Mouse (Mus musculus) left cerebral cortex, postnatal 36 days (tissue): ENCODE measurements at regions not wholly inside any gene's neighbourhood (a gene's known extent, or its start where the extent isn't known, plus 50 kb on each side); places are given as distances from the start of the nearest gene placed in this dataset.
"Not testable (repeated sequence)": the region's sequence is repeated elsewhere in the genome, so short reads cannot be mapped to it uniquely, and the experiment has no call there.

Experiments
- DNase-seq, 2 experiments: peaks; one replicate each; pipeline ENCODE4 v3.0.0; 2021 to 2022; ENCODE audit warnings: low spot score in 2 of 2, mixed read lengths in 1 of 2
- intact Hi-C: fragments of 180-260 bp; cut with DNase I; formaldehyde crosslinking; loops from one replicate; pipeline ENCODE4 v1.15.1; 2025

- intact Hi-C loops, result loop anchor here (10.0 kb wide), 1 partner anchor 143 kb away; no protein-coding TSS in a partner anchor
- peak; percentile 38 to 61 for DNase-seq
Observed at GRCm38 (mm10) chr14:47911546-47912545, 208.8 kb upstream of the Peli2 start.

DNA sequence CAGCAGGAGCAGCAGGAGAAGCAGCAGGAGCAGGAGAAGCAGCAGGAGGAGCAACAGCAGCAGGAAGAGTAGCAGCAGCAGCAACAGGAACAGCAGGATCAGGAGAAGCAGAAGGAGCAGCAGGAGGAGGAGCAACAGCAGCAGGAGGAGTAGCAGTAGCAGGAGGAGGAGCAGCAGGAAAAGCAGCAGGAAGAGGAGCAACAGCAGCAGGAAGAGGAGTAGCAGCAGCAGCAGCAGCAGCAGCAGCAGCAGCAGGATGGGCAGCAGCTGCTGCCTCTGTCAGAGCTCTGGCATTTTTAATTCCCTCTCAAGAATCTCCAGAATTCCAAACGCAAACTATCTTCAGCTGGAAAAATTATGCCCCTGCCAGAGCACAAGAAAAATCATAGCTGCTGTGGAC lies 205.0 kb upstream of the Peli2 start:
- intact Hi-C loops, result loop anchor here (10.0 kb wide), 1 partner anchor 139 kb away; no protein-coding TSS in a partner anchor

GRCm38 (mm10) chr14:47920638-47921347 lies 199.8 kb upstream of the Peli2 start:
- DNase-seq, result no peak
- intact Hi-C loops, result no loop called here

More for the DNA sequence above, 205.0 kb upstream of the Peli2 start:
- DNase-seq, result no peak

- intact Hi-C loops, result no loop called here
- no peak for DNase-seq
Observed at GRCm38 (mm10) chr14:47921811-47922277, 198.8 kb upstream of the Peli2 start.

DNA sequence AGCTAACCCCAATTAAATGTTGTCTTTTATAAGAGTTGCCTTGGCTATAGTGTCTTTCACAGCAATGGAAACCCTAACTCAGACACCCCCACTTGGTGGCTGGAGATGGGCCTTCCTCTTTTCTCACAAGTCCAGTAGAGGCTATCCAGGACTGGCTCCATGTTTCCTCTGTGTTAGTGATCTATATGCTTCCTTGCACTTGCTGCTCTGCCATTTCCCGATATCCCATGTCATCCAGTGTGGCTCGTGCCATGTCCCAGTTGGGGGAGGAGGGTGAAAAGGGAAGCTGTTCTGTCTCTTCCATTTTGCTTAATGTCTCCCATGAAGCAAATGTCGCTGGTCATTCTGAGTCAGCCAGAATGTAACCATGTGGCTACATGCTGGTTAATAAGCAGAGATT lies 194.2 kb upstream of the Peli2 start:
- intact Hi-C loops, result no loop called here
- DNase-seq, result no peak

- intact Hi-C loops, result no loop called here
- DNase-seq, result no peak
Observed at GRCm38 (mm10) chr14:47935401-47935800, 185.2 kb upstream of the Peli2 start.

GRCm38 (mm10) chr14:47937081-47937651 lies 183.5 kb upstream of the Peli2 start:
- no peak for DNase-seq
- intact Hi-C loops, result no loop called here

- intact Hi-C loops, result no loop called here
- DNase-seq, result no peak
Observed at GRCm38 (mm10) chr14:47939781-47940590, 180.6 kb upstream of the Peli2 start.

DNA sequence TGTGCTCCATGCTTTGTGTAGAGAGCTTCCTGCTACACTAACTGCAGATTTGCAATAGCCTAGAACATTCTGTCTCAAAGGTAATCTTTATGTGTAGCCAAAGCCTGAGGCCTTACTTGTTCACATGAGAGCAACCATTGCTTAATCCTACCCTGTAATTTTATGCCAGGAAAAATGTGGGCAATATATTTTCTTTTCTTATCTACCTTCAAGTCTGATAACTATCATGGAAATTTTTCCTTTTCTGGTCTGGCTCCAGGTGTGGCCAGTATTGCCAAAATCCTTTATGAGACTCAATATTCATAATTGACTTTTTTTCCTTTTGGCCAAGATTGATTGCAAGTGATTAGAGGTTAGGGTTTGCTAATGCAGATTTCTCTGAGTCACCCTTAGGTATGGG lies 178.0 kb upstream of the Peli2 start:
- no peak for DNase-seq
- intact Hi-C loops, result no loop called here

DNA sequence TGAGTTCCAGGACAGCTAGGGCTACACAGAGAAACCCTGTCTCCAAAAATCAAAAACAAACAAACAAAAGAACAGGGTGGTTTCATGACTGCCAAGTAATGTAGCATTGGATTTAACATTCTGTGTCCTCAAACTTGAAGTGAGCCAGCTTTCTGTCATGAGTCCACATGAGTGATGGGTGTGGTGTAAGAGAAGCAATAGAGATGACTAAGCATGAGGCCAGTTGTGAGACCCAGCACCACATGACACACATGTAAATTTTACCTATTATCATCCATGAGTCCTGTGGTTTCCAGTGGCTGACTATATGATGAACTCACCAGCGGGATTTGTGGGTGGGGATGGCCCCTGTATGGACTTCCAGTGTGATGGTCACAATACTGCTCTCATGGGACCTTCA lies 176.0 kb upstream of the Peli2 start:
- no peak for DNase-seq
- intact Hi-C loops, result no loop called here

DNA sequence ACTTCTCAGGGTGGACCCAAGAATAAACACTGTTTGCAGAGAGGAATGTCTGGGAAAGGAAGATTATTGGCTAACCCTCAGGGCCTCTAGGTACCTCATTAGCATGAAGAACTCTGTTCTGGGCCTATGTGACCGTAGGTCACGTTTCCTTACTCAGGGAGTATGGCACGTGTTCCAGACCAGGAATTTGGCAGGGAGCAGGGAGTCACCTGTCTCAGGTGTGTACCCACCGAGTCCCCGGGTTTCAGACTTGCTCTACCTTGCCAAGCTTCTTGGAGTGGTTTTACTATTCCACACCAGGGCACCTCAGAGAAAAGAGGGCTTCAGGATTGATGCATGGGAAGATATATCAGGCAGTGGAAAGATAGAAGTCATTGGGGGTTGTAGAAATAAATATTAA lies 169.6 kb upstream of the Peli2 start:
- intact Hi-C loops, result no loop called here
- no peak for DNase-seq

- intact Hi-C loops, result no loop called here
- DNase-seq, result no peak
Observed at GRCm38 (mm10) chr14:47958171-47958570, 162.5 kb upstream of the Peli2 start.

DNA sequence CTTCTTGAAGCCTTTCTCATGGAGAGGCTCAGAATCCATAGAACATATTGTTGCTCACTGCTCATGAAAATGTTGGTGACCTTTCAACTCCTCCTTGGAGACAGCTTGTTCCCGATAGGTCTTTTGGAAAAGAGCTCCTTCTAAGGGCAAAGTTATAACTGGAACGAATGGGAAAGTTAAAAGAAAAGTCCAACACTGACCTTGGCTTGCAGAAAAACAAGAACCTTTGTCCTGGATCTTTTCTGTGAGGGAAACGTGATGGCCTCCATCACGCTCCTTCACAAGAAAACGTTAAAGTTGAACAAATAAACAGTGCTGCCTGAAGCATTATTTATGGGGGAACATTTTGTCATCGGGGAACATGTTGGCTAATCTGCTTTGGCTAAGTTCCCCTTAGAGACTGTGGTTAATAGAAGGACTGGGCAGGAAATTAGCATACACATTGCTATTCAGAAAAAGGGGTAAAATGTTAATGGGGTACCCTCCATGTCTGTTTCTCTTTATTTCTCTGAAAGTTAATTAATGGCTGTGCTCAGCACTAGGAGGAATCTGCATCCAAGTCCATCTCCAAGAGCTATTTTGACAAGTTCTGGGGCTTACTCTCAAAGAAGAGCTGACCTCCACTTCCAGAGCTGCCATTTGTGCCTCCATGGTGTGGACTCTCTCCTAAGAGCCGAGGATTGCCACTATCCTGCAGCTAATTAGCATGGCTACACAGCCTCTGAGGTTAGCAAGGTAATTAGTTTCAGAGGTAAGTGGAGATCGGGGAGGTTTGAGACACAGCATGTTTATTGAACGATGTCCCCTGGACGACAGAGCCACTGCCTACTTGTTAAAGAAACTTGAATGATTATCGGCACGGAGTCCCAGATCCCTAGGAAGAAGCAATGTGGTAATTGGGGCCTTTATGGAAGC lies 161.0 kb upstream of the Peli2 start:
- DNase-seq, result no peak

GRCm38 (mm10) chr14:47964806-47965205 lies 155.8 kb upstream of the Peli2 start:
- DNase-seq, intact Hi-C loops: not testable (repeated sequence)

More for the DNA sequence above, 161.0 kb upstream of the Peli2 start:
- intact Hi-C loops, result no loop called here

GRCm38 (mm10) chr14:47969871-47970270 lies 150.8 kb upstream of the Peli2 start:
- intact Hi-C loops, result no loop called here
- no peak for DNase-seq

DNA sequence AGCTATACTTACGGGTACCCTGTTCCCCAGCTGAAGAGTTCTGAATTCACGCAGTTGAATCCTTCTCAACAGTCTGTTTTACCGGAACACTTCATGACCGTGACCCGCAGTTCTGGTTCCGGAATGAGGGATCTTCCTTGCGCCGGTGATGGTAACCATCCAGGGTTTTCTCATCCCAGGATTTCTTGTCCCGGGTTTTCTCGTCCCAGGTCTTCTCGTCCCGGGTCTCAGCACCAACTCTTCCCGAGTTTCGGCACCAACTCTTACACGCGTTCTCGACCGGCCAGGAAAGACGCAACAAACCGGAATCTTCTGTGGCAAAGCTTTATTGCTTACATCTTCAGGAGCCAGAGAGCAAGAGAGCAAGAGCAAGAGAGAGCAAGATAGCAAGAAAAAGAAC lies 147.5 kb upstream of the Peli2 start:
- intact Hi-C loops, DNase-seq: not testable (repeated sequence)

DNA sequence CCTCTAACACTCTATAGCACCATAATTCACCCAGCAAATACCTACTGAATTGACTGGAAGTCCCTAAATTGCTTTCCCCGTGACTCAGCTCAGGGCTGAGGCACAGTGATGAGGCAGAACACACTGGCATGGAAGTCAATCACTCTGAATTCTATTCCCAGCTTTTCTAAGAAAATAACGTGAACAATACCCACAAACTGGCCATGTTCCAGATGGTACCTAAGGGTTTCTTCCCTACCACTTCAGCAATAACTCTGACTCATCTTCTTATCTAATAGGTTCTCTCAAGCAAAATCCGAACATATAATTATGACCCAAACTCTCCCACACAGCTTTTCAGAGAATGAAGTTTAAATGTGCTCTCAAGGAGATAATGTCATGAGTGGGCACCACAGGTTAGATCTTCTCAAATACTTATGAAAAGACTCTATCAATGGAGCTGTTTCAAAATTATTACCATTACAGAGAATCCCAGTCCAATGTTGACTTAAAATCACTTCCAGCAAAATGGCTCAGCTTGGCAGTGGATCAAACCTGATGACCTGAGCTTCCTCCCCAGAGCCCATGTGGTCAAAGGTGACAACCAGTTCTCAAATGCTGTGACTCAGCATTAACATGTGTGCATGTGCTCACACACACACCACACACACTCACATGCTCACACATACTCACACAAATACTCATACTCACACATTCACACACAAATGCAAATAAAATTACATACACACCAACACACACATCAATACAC lies 137.5 kb upstream of the Peli2 start:
- DNase-seq, result no peak
- intact Hi-C loops, result no loop called here

DNA sequence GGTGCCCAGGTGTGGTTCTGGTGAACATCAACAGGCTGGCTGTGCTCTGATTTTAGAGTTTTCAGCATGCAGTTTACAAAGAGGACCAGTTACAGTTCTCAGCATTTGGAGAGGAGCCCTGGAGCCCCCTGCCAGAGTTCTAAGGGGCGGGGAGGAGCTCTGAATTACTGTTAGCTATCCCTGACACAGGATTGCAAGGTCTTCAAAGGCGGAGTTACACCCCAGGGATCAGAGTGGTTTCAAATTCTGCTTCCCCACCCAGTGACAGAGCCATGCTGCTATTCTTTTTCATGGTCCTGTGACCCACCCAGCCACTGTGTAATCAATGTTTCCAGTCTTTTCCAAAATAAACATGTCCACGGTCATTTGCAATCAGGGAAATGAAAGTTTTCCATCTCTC lies 134.1 kb upstream of the Peli2 start:
- intact Hi-C loops, result no loop called here
- no peak for DNase-seq
